Mouse (Mus musculus): ENCODE measurements around the gene Gli1. TPM values are rescaled to one million over a fixed set of nuclear protein-coding genes. Genes with fewer than 3 reads are reported as not detected.

The Gli1 gene
- polyA plus RNA-seq, 1 experiment from 2014 or later, result 4.2 TPM

GRCm38 (mm10) chr10:127353909-127354895 is 12.4 kb upstream of the Gli1 start, which contains the start of gene Inhbe:
Gene Inhbe (minus strand): TSS chr10:127354411.
- WGBS, result 68% methylated on average over 18 of the region's 18 CpGs
- peak; percentile 16 for DNase-seq (ENCODE audit: low spot score)
- no peak for ATAC-seq
- Histone ChIP-seq H3K4me3 (ENCODE audit: low read depth, low read length) (no peak within 1 kb of the TSS), H3K27ac (ENCODE audit: low read length) (no peak within 1 kb of the TSS), H3K4me2 (replicated peaks; ENCODE audit: low read depth, low read length) (no peak within 1 kb of the TSS), H3K36me3 (ENCODE audit: insufficient read depth, low read length) (no peaks in the 10 kb centered on the region), H3K27me3 (replicated peaks; ENCODE audit: insufficient read depth, low read length) (no peaks in the 10 kb centered on the region), H3K4me1 (ENCODE audit: insufficient read depth, low read depth, low read length) (no peaks in the 10 kb centered on the region), H3K9ac (replicated peaks; ENCODE audit: low read depth) (no peak within 1 kb of the TSS), H3K9me3 (ENCODE audit: low read length) (no peaks in the 10 kb centered on the region)
- TF ChIP-seq EP300 (IDR thresholded peaks at IDR 0.05) (no peak), CTCF (IDR thresholded peaks at IDR 0.05) (peak; percentile 68)

GRCm38 (mm10) chr10:127352766-127353165 is 11.0 kb upstream of the Gli1 start:
- 84% methylated on average over 11 of the region's 11 CpGs for WGBS
- H3K4me3 ChIP-seq (ENCODE audit: low read depth, low read length), result no peak overlapping the region
- DNase-seq (ENCODE audit: low spot score), result no peak
- no peak overlapping the region for H3K9ac ChIP-seq (replicated peaks; ENCODE audit: low read depth)
- H3K27ac ChIP-seq (ENCODE audit: low read length), result no peak overlapping the region
- no peaks in the 10 kb centered on the region for H3K9me3 ChIP-seq (ENCODE audit: low read length)
- H3K27me3 ChIP-seq (replicated peaks; ENCODE audit: insufficient read depth, low read length), result no peaks in the 10 kb centered on the region
- no peak overlapping the region for H3K4me2 ChIP-seq (replicated peaks; ENCODE audit: low read depth, low read length)
- no peak for ATAC-seq
- TF ChIP-seq CTCF (IDR thresholded peaks at IDR 0.05), result no peak
- TF ChIP-seq EP300 (IDR thresholded peaks at IDR 0.05), result no peak
- H3K4me1 ChIP-seq (ENCODE audit: insufficient read depth, low read depth, low read length), result no peaks in the 10 kb centered on the region
- H3K36me3 ChIP-seq (ENCODE audit: insufficient read depth, low read length), result no peaks in the 10 kb centered on the region

- DNase-seq (ENCODE audit: low spot score) (no peak), ATAC-seq (no peak)
- WGBS, result 76% methylated on average over 9 of the region's 9 CpGs
- Histone ChIP-seq H3K4me1 (ENCODE audit: insufficient read depth, low read depth, low read length) (no peaks in the 10 kb centered on the region), H3K4me3 (ENCODE audit: low read depth, low read length) (no peak overlapping the region), H3K4me2 (replicated peaks; ENCODE audit: low read depth, low read length) (no peak overlapping the region), H3K9ac (replicated peaks; ENCODE audit: low read depth) (no peak overlapping the region), H3K9me3 (ENCODE audit: low read length) (no peaks in the 10 kb centered on the region), H3K36me3 (ENCODE audit: insufficient read depth, low read length) (no peaks in the 10 kb centered on the region), H3K27me3 (replicated peaks; ENCODE audit: insufficient read depth, low read length) (no peaks in the 10 kb centered on the region), H3K27ac (ENCODE audit: low read length) (no peak overlapping the region)
- TF ChIP-seq CTCF (IDR thresholded peaks at IDR 0.05) (no peak), EP300 (IDR thresholded peaks at IDR 0.05) (no peak)
Observed at GRCm38 (mm10) chr10:127352187-127352586, 10.4 kb upstream of the Gli1 start.

GRCm38 (mm10) chr10:127351719-127352118 is 9.9 kb upstream of the Gli1 start:
- H3K27ac ChIP-seq (ENCODE audit: low read length), result no peak overlapping the region
- no peak overlapping the region for H3K9ac ChIP-seq (replicated peaks; ENCODE audit: low read depth)
- H3K4me3 ChIP-seq (ENCODE audit: low read depth, low read length), result no peak overlapping the region
- DNase-seq (ENCODE audit: low spot score), result no peak
- no peak for ATAC-seq
- H3K4me2 ChIP-seq (replicated peaks; ENCODE audit: low read depth, low read length), result no peak overlapping the region
- H3K9me3 ChIP-seq (ENCODE audit: low read length), result no peaks in the 10 kb centered on the region
- 68% methylated on average over 8 of the region's 8 CpGs for WGBS
- H3K36me3 ChIP-seq (ENCODE audit: insufficient read depth, low read length), result no peaks in the 10 kb centered on the region
- H3K4me1 ChIP-seq (ENCODE audit: insufficient read depth, low read depth, low read length), result no peaks in the 10 kb centered on the region
- no peaks in the 10 kb centered on the region for H3K27me3 ChIP-seq (replicated peaks; ENCODE audit: insufficient read depth, low read length)
- TF ChIP-seq EP300 (IDR thresholded peaks at IDR 0.05) (no peak), CTCF (IDR thresholded peaks at IDR 0.05) (no peak)

- Histone ChIP-seq H3K27ac (ENCODE audit: low read length) (no peak overlapping the region), H3K4me3 (ENCODE audit: low read depth, low read length) (no peak overlapping the region), H3K9me3 (ENCODE audit: low read length) (no peaks in the 10 kb centered on the region), H3K27me3 (replicated peaks; ENCODE audit: insufficient read depth, low read length) (no peaks in the 10 kb centered on the region), H3K4me2 (replicated peaks; ENCODE audit: low read depth, low read length) (no peak overlapping the region), H3K9ac (replicated peaks; ENCODE audit: low read depth) (no peak overlapping the region), H3K4me1 (ENCODE audit: insufficient read depth, low read depth, low read length) (no peaks in the 10 kb centered on the region), H3K36me3 (ENCODE audit: insufficient read depth, low read length) (no peaks in the 10 kb centered on the region)
- WGBS, result 83% methylated on average over 8 of the region's 8 CpGs
- no peak for TF ChIP-seq EP300 (IDR thresholded peaks at IDR 0.05)
- no peak for TF ChIP-seq CTCF (IDR thresholded peaks at IDR 0.05)
- ATAC-seq (no peak), DNase-seq (ENCODE audit: low spot score) (no peak)
Observed at GRCm38 (mm10) chr10:127351285-127351595, 9.5 kb upstream of the Gli1 start.

- no peak overlapping the region for H3K9ac ChIP-seq (replicated peaks; ENCODE audit: low read depth)
- no peaks in the 10 kb centered on the region for H3K36me3 ChIP-seq (ENCODE audit: insufficient read depth, low read length)
- ATAC-seq, result peak; percentile 70
- DNase-seq (ENCODE audit: low spot score), result peak; percentile 81
- H3K4me3 ChIP-seq (ENCODE audit: low read depth, low read length), result no peak overlapping the region
- TF ChIP-seq EP300 (IDR thresholded peaks at IDR 0.05), result no peak
- TF ChIP-seq CTCF (IDR thresholded peaks at IDR 0.05), result peak; percentile 91
- peak overlapping the region; percentile 41 for H3K4me2 ChIP-seq (replicated peaks; ENCODE audit: low read depth, low read length)
- H3K4me1 ChIP-seq (ENCODE audit: insufficient read depth, low read depth, low read length), result no peaks in the 10 kb centered on the region
- no peak overlapping the region for H3K27ac ChIP-seq (ENCODE audit: low read length)
- no peaks in the 10 kb centered on the region for H3K27me3 ChIP-seq (replicated peaks; ENCODE audit: insufficient read depth, low read length)
- WGBS, result 10% methylated on average over 23 of the region's 24 CpGs
- no peaks in the 10 kb centered on the region for H3K9me3 ChIP-seq (ENCODE audit: low read length)
Observed at GRCm38 (mm10) chr10:127350594-127351284, 9.0 kb upstream of the Gli1 start.
